Mouse (Mus musculus) G1E (cell line): ENCODE data around the gene Rasl11b.

Experiments used
- CTCF ChIP-seq: IDR thresholded peaks from 2 replicates; pipeline ENCODE4 v1.5.1; 2012; ENCODE audit warnings: low read depth, low read length, inconsistent platforms, mixed read lengths
- GATA2 ChIP-seq: IDR thresholded peaks from 2 replicates; pipeline ENCODE4 v1.6.1; 2012; ENCODE audit warnings: low read depth, low read length, inconsistent platforms, borderline replicate concordance
- POLR2AphosphoS5 ChIP-seq: IDR thresholded peaks from 2 replicates; pipeline ENCODE4 v1.6.1; 2012; ENCODE audit warnings: low read depth, low read length, inconsistent platforms; ENCODE audit not compliant: insufficient replicate concordance
- TAL1 ChIP-seq: conservative IDR thresholded peaks from 2 replicates; pipeline ENCODE4 v1.6.1; 2012; ENCODE audit warnings: low read depth, low read length, inconsistent platforms, mixed read lengths

DNA sequence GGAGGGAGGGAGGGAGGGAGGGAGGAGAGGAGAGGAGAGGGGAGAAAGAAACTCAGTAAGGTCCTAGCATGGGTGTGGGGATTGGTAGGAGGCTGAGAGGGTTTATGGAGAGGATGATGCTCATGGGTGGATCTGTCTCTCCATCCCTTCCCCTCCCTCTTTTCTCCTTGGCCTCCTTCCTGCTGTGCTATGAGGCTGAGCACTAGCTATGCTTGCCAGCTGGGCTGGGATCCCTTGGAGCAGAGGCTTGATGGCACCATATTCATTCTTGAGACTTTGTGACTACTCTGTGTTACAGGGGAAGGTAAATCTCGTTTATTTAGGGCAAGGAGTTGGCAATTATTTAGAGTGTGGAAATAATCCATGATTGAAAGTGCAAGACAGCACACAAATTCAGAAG lies 33.9 kb downstream of the Rasl11b start:
- TF ChIP-seq CTCF = no peak
- TF ChIP-seq POLR2AphosphoS5 = no peak
- TF ChIP-seq TAL1 = no peak
- no peak for TF ChIP-seq GATA2
